Mouse (Mus musculus): ENCODE results near the gene Rtn4rl2. TPM values are rescaled to one million over a fixed set of nuclear protein-coding genes. Genes with fewer than 3 reads are reported as not detected.
A peak's percentile ranks its signal among the peaks of the same experiment; 100 is the strongest.

Gene Rtn4rl2
- polyA plus RNA-seq, 1 experiment, result 0.13 TPM

DNA sequence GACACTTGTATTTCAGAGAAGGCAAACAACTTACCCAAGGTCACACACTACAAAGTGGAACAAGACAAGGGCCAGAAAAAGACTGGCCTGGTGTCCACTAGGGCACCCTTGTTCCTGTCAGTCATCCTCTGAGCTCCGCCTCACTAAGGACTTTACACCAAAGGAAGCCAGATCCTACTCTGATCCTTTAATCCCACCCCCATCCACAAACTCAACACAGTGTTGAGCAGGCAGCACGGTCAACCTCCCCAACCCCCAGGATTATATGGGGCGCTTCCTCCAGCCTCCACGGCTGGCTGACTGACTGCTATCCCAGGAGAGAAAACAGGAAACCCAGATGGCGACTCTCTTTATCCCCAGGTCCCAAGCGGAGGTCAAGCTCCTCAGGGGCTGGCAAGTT is 3.4 kb downstream of the Rtn4rl2 start:
- Histone ChIP-seq H3K4me3 (no peak overlapping the region), H3K27me3 (ENCODE audit: control insufficient read depth, insufficient read depth, insufficient read length) (peaks cover 34% of the 10 kb centered on the region)

DNA sequence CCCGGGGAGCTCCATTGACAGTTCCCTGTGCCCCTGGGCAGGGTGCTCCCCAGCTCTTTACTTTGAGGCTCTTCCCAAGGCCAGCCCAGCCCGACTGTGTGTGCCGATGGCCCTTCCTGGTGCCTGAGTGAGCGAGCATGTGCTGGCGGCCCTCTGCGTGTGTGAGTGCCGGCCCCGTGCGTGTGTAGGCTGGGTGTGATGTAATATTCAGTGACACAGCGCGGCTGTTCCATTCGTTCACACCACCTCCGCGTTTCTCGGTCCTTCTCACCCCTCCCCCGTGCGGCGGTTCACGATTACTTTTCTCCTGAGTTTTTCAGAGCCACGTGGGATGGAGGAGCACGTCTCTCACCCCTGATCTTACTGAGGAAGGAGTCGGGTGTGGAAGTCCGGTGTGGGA is 3.9 kb downstream of the Rtn4rl2 start:
- TF ChIP-seq E2F4 (IDR thresholded peaks at IDR 0.05; ENCODE audit: insufficient read depth), result no peak
- no peak for TF ChIP-seq REST (IDR thresholded peaks at IDR 0.05; ENCODE audit: insufficient read depth, insufficient read length)
- TF ChIP-seq TCF3 (IDR thresholded peaks at IDR 0.05; ENCODE audit: insufficient read length, low read depth), result no peak
- TF ChIP-seq CEBPB (IDR thresholded peaks at IDR 0.05; ENCODE audit: insufficient read depth, poor library complexity, severe bottlenecking), result no peak
- TF ChIP-seq MYOD1 (IDR thresholded peaks at IDR 0.05; ENCODE audit: control insufficient read depth in 1 of 3, insufficient read length in 2 of 3, low read depth in 2 of 3), result peak in 2 of 3 experiments; percentile 21 to 63
- peak in 1 of 3 experiments; percentile 33 for TF ChIP-seq MYOG (IDR thresholded peaks at IDR 0.05; ENCODE audit: control insufficient read depth in 1 of 3, insufficient read depth in 1 of 3, insufficient read length in 2 of 3, low read depth in 2 of 3)
- Histone ChIP-seq H3ac (ENCODE audit: control insufficient read depth, insufficient read length) (no peak overlapping the region), H3K27me3 (ENCODE audit: control insufficient read depth, insufficient read depth, insufficient read length) (peaks cover 34% of the 10 kb centered on the region), H3K36me3 (ENCODE audit: control insufficient read depth, insufficient read depth) (no peaks in the 10 kb centered on the region), H3K4me2 (ENCODE audit: low read depth) (peak overlapping the region; percentile 57), H3K79me2 (ENCODE audit: control insufficient read depth, insufficient read depth) (no peaks in the 10 kb centered on the region), H3K4me3 (no peak overlapping the region)

More for the DNA sequence above, 3.4 kb downstream of the Rtn4rl2 start:
- TF ChIP-seq SRF (IDR thresholded peaks at IDR 0.05; ENCODE audit: control insufficient read depth, insufficient read length, low read depth) (no peak), POLR2A (IDR thresholded peaks at IDR 0.05; ENCODE audit: insufficient read length, low read depth) (no peak), E2F4 (IDR thresholded peaks at IDR 0.05; ENCODE audit: insufficient read depth) (no peak), TCF3 (IDR thresholded peaks at IDR 0.05; ENCODE audit: insufficient read length, low read depth) (no peak), MAX (IDR thresholded peaks at IDR 0.05; ENCODE audit: low read depth) (no peak), POLR2AphosphoS2 (IDR thresholded peaks at IDR 0.05; ENCODE audit: insufficient read length, low read depth) (no peak), MYOG (IDR thresholded peaks at IDR 0.05; ENCODE audit: control insufficient read depth in 1 of 3, insufficient read depth in 1 of 3, insufficient read length in 2 of 3, low read depth in 2 of 3) (no peak), USF1 (IDR thresholded peaks at IDR 0.05; ENCODE audit: low read depth) (no peak), TCF12 (IDR thresholded peaks at IDR 0.05; ENCODE audit: insufficient read depth, poor library complexity, severe bottlenecking) (no peak)
- Histone ChIP-seq H3K4me2 (ENCODE audit: low read depth) (peak overlapping the region; percentile 57), H3ac (ENCODE audit: control insufficient read depth, insufficient read length) (no peak overlapping the region), H3K36me3 (ENCODE audit: control insufficient read depth, insufficient read depth) (no peaks in the 10 kb centered on the region), H3K79me2 (ENCODE audit: control insufficient read depth, insufficient read depth) (no peaks in the 10 kb centered on the region)

DNA sequence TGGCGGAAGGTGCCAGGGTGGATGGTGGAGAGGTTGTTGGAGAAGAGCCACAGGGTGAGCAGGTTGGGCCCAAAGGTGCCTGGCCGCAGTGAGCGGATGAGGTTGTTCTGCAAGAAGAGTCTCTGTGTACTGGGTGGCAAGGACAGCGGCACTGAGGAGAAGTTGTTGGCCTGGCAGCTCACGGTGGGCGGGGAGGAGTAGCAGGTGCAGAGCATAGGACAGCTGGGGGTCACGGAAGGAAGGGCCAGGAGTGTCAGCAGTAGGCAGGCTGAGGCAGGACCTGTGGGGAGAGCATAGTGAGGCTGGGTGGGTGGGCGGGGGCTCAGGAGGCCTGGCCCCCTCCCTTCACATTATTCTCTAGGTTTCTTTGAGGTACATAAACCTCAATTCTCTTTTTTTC is 5.9 kb downstream of the Rtn4rl2 start:
- no peak overlapping the region for H3ac ChIP-seq (ENCODE audit: control insufficient read depth, insufficient read length)
- H3K4me3 ChIP-seq, result no peak overlapping the region
- H3K79me2 ChIP-seq (ENCODE audit: control insufficient read depth, insufficient read depth), result no peaks in the 10 kb centered on the region
- H3K36me3 ChIP-seq (ENCODE audit: control insufficient read depth, insufficient read depth), result no peaks in the 10 kb centered on the region
- no peak overlapping the region for H3K4me2 ChIP-seq (ENCODE audit: low read depth)
- H3K27me3 ChIP-seq (ENCODE audit: control insufficient read depth, insufficient read depth, insufficient read length), result peaks cover 33% of the 10 kb centered on the region
- TF ChIP-seq REST (IDR thresholded peaks at IDR 0.05; ENCODE audit: insufficient read depth, insufficient read length), result no peak
- TF ChIP-seq MYOG (IDR thresholded peaks at IDR 0.05; ENCODE audit: control insufficient read depth in 1 of 3, insufficient read depth in 1 of 3, insufficient read length in 2 of 3, low read depth in 2 of 3), result peak in 2 of 3 experiments; percentile 40 to 57
- TF ChIP-seq MYOD1 (IDR thresholded peaks at IDR 0.05; ENCODE audit: control insufficient read depth in 1 of 3, insufficient read length in 2 of 3, low read depth in 2 of 3), result peak in 2 of 3 experiments; percentile 23 to 80

DNA sequence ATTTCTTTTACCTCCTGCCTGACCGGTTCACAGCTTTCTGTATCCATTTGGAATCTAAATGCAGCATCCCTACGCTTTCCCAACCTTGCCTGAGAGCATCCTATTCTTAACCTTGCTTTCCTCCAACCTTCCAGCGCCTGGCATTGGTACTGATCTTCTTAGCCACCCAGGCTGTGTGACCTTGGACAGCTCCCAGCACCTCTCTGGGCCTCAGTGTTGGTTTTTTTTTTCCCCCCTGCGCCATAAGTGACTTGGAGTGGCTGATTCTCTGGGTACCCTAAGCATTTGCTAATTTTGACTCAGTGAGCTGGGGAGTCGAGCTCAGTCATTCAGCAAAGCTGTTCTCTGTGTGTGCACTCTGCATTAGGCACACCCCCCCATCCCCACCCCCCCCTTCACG is 10.7 kb downstream of the Rtn4rl2 start:
- H3K27me3 ChIP-seq (ENCODE audit: control insufficient read depth, insufficient read depth, insufficient read length), result peaks cover 68% of the 10 kb centered on the region
- no peaks in the 10 kb centered on the region for H3K36me3 ChIP-seq (ENCODE audit: control insufficient read depth, insufficient read depth)
- no peaks in the 10 kb centered on the region for H3K79me2 ChIP-seq (ENCODE audit: control insufficient read depth, insufficient read depth)

DNA sequence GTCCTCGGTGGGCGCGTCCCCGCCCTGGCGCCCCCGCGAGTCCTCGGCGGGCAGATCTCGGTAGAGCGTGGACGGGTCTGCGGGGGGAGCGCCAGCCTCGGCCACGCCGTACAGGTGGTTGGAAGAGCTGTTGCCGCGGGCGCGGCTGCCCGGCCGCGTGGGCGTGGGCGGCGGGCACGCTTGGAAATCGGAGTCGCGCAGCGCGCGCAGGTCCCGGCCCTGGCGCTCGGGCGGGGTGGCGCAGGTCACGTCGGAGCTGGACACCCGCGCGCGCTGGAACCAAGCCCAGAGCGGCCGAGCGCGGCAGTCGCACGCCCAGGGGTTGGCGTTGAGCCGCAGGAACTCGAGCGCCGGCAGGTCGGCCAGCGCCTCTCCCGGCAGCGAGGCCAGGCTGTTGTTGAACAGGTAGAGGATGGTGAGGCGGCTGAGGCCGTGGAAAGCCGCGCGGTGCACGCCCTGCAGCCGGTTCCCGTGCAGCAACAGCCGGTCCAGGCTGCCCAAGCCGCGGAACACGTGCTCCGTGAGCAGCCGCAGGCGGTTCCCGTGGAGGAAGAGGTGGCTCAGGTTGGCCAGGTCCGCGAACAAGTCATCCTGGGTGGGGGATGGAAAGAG is 14.3 kb downstream of the Rtn4rl2 start:
- H3K36me3 ChIP-seq (ENCODE audit: control insufficient read depth, insufficient read depth), result no peaks in the 10 kb centered on the region
- TF ChIP-seq CEBPB (IDR thresholded peaks at IDR 0.05; ENCODE audit: insufficient read depth, poor library complexity, severe bottlenecking) (no peak), USF1 (IDR thresholded peaks at IDR 0.05; ENCODE audit: low read depth) (no peak), POLR2A (IDR thresholded peaks at IDR 0.05; ENCODE audit: insufficient read length, low read depth) (no peak)
- H3K4me2 ChIP-seq (ENCODE audit: low read depth), result no peak overlapping the region
- no peaks in the 10 kb centered on the region for H3K79me2 ChIP-seq (ENCODE audit: control insufficient read depth, insufficient read depth)
- H3K4me3 ChIP-seq, result no peak overlapping the region
- H3K27me3 ChIP-seq (ENCODE audit: control insufficient read depth, insufficient read depth, insufficient read length), result peaks cover 56% of the 10 kb centered on the region
- no peak overlapping the region for H3ac ChIP-seq (ENCODE audit: control insufficient read depth, insufficient read length)

More for the DNA sequence above, 10.7 kb downstream of the Rtn4rl2 start:
- TF ChIP-seq SRF (IDR thresholded peaks at IDR 0.05; ENCODE audit: control insufficient read depth, insufficient read length, low read depth) (no peak), REST (IDR thresholded peaks at IDR 0.05; ENCODE audit: insufficient read depth, insufficient read length) (peak; percentile 57)
- Histone ChIP-seq H3ac (ENCODE audit: control insufficient read depth, insufficient read length) (no peak overlapping the region), H3K4me2 (ENCODE audit: low read depth) (no peak overlapping the region), H3K4me3 (no peak overlapping the region)

Data from myocyte (in vitro differentiated cells).